Mouse (Mus musculus): Measurements from ENCODE around the gene Slc31a2.

- no peak for TF ChIP-seq CTCF (IDR thresholded peaks at IDR 0.05; ENCODE audit: insufficient read depth, low read depth, low read length)
- TF ChIP-seq POLR2A (IDR thresholded peaks at IDR 0.05; ENCODE audit: insufficient read depth, low read depth, low read length), result no peak
Observed at GRCm38 (mm10) chr4:62322684-62323083, 60.3 kb downstream of the Slc31a2 start.
